Mouse (Mus musculus) heart, adult 8-10 months (tissue): ENCODE measurements at regions not wholly inside any gene's neighbourhood (a gene's known extent, or its start where the extent isn't known, plus 50 kb on each side); places are given as distances from the start of the nearest gene placed in this dataset.
"Not testable (repeated sequence)": the region's sequence is repeated elsewhere in the genome, so short reads cannot be mapped to it uniquely, and the experiment has no call there.

ENCODE experiments used
- DNase-seq: peaks from one replicate; pipeline ENCODE4 v3.0.0; 2022; ENCODE audit warnings: low spot score

DNA sequence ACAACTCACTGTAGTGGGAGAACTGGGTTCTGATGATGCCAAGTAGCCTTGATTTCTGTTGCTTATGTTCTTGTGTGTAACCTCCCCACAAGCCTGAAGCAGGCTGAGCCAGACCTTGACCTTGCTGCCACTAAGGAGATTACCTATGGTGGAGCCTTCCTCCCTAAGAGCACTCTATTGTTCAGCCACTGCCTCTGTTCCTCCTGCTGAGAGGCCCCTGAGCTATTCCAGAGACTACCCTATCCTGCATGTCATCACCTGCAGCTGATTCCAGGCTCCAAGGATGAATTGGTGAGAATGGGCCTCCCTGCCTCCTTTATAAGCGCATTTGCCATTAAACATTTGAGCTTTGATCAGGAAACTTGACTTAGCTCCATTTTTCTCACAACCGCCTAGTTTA lies 60.8 kb upstream of the Dnajc1 start:
- DNase-seq, result not testable (repeated sequence)

DNA sequence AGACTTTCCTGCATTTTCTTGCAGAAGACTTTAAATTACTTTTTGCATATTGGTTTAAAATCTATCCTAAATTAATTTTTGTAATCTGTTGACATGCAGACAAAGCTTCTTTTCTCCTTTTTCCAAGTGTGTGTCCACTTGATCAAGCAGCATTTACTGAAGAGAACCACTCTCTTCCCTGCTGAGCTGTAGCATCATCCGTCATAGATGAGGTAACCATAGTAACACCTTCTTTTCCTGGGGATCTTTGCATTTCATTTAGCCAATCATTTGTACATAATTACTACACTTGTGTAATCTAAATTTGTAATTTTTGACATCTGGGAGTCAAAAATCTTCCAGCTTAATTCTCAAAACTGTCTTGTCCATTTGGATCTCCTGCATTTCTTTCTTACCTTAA lies 53.2 kb upstream of the Dnajc1 start:
- no peak for DNase-seq
